Mouse (Mus musculus) heart, embryonic 10.5 days (tissue): ENCODE measurements around the gene Catsper4. TPM values are rescaled to one million over a fixed set of nuclear protein-coding genes. Genes with fewer than 3 reads are reported as not detected.
"Not testable (repeated sequence)": the region's sequence is repeated elsewhere in the genome, so short reads cannot be mapped to it uniquely, and the experiment has no call there.

Experiments used
- DNase-seq: peaks from one replicate; pipeline ENCODE4 v3.0.0-alpha.2; 2017; ENCODE audit warnings: low spot score
- H3K27ac ChIP-seq: fragments of 300-500 bp; sonication (generic); 2 replicates; pipeline ENCODE4 v1.5.1; 2016; ENCODE audit warnings: mild to moderate bottlenecking
- H3K27me3 ChIP-seq: fragments of 300-500 bp; sonication (generic); 2 replicates; pipeline ENCODE4 v1.6.1; 2016; ENCODE audit warnings: mild to moderate bottlenecking; ENCODE audit not compliant: poor library complexity, insufficient read depth, severe bottlenecking
- H3K36me3 ChIP-seq: fragments of 300-500 bp; sonication (generic); 2 replicates; pipeline ENCODE4 v1.6.1; 2016; ENCODE audit warnings: mild to moderate bottlenecking, moderate library complexity
- H3K4me1 ChIP-seq: fragments of 300-500 bp; sonication (generic); 2 replicates; pipeline ENCODE4 v1.6.1; 2016; ENCODE audit warnings: mild to moderate bottlenecking
- H3K4me3 ChIP-seq: fragments of 300-500 bp; sonication (generic); 2 replicates; pipeline ENCODE4 v1.5.1; 2016; ENCODE audit warnings: mild to moderate bottlenecking, moderate library complexity
- H3K9me3 ChIP-seq: fragments of 300-500 bp; sonication (generic); 2 replicates; pipeline ENCODE4 v1.6.1; 2016; ENCODE audit warnings: mild to moderate bottlenecking, moderate library complexity
- WGBS: fragments of 180-500 bp; shearing (Covaris S2); methylation state at CpG from one replicate; pipeline ENCODE4 v1.1.7; 2016; 5-methylcytosine and 5-hydroxymethylcytosine counted together
- polyA plus RNA-seq: library from polyadenylated mRNA; unstranded; fragments of >200 nt; fragmentation: Nextera tagmentation; extraction: Ambion mirVana; gene quantifications from 2 replicates; pipeline ENCODE4 v1.2.1, GENCODE M21; 2016

Catsper4 gene
- not detected in 2 replicates for polyA plus RNA-seq

GRCm38 (mm10) chr4:134227194-134227593 is at the start of gene Catsper4:
TSS of gene Catsper4 (minus strand) at chr4:134227383.
- no peak for DNase-seq
- WGBS, result 72% methylated on average over 8 of the region's 8 CpGs

GRCm38 (mm10) chr4:134273417-134274345 is 46.5 kb upstream of the Catsper4 start:
- Histone ChIP-seq H3K9me3 (no peaks in the 10 kb centered on the region), H3K4me1 (peaks cover 4% of the 10 kb centered on the region; the same call in 1 of the 2 replicates), H3K36me3 (peaks cover 28% of the 10 kb centered on the region), H3K4me3 (peak overlapping the region; percentile 52), H3K27ac (peak overlapping the region; percentile 77), H3K27me3 (no peaks in the 10 kb centered on the region)
- WGBS, result 2% methylated on average over 14 of the region's 14 CpGs
- peak; percentile 93 for DNase-seq

More at GRCm38 (mm10) chr4:134227194-134227593, at the start of gene Catsper4:
- H3K27me3 ChIP-seq, result peaks cover 8% of the 10 kb centered on the region
- no peak within 1 kb of the TSS for H3K27ac ChIP-seq
- peaks cover 10% of the 10 kb centered on the region for H3K4me1 ChIP-seq
- no peak within 1 kb of the TSS for H3K4me3 ChIP-seq
- no peaks in the 10 kb centered on the region for H3K9me3 ChIP-seq
- H3K36me3 ChIP-seq, result no peaks in the 10 kb centered on the region

- H3K27me3 ChIP-seq, result no peaks in the 10 kb centered on the region
- peaks cover 4% of the 10 kb centered on the region; the same call in 1 of the 2 replicates for H3K4me1 ChIP-seq
- peaks cover 20% of the 10 kb centered on the region for H3K36me3 ChIP-seq
- DNase-seq, result no peak
- peak overlapping the region; percentile 77 for H3K27ac ChIP-seq
- WGBS, result 19% methylated on average over 12 of the region's 13 CpGs
- peak overlapping the region; percentile 52 for H3K4me3 ChIP-seq
- H3K9me3 ChIP-seq, result no peaks in the 10 kb centered on the region
Measured at GRCm38 (mm10) chr4:134272731-134273416, 45.7 kb upstream of the Catsper4 start.

- Histone ChIP-seq H3K4me3 (no peak overlapping the region), H3K27me3 (no peaks in the 10 kb centered on the region), H3K27ac (no peak overlapping the region), H3K36me3 (peaks cover 11% of the 10 kb centered on the region; the same call in 1 of the 2 replicates), H3K9me3 (no peaks in the 10 kb centered on the region), H3K4me1 (peaks cover 4% of the 10 kb centered on the region; the same call in 1 of the 2 replicates)
- DNase-seq, result no peak
- WGBS, result 82% methylated on average over 7 of the region's 7 CpGs
Measured at GRCm38 (mm10) chr4:134271979-134272378, 44.8 kb upstream of the Catsper4 start.

GRCm38 (mm10) chr4:134269622-134270021 is 42.4 kb upstream of the Catsper4 start:
- not testable (repeated sequence) for H3K4me1 ChIP-seq

GRCm38 (mm10) chr4:134268102-134268655 is 41.0 kb upstream of the Catsper4 start:
- Histone ChIP-seq H3K27me3 (no peaks in the 10 kb centered on the region), H3K27ac (no peak overlapping the region), H3K4me1 (no peaks in the 10 kb centered on the region; the same call in 1 of the 2 replicates), H3K9me3 (no peaks in the 10 kb centered on the region; the same call in 1 of the 2 replicates), H3K4me3 (no peak overlapping the region), H3K36me3 (no peaks in the 10 kb centered on the region)
- 78% methylated on average over 19 of the region's 19 CpGs for WGBS
- no peak for DNase-seq

More at GRCm38 (mm10) chr4:134269622-134270021, 42.4 kb upstream of the Catsper4 start:
- not testable (repeated sequence) for H3K27ac ChIP-seq, H3K4me3 ChIP-seq, H3K9me3 ChIP-seq, H3K27me3 ChIP-seq, H3K36me3 ChIP-seq, DNase-seq

GRCm38 (mm10) chr4:134265860-134266585 is 38.8 kb upstream of the Catsper4 start:
- Histone ChIP-seq H3K27ac (no peak overlapping the region), H3K27me3 (no peaks in the 10 kb centered on the region), H3K4me3 (no peak overlapping the region), H3K4me1 (no peaks in the 10 kb centered on the region), H3K9me3 (no peaks in the 10 kb centered on the region; the same call in 1 of the 2 replicates), H3K36me3 (no peaks in the 10 kb centered on the region)
- 58% methylated on average over 9 of the region's 9 CpGs for WGBS
- no peak for DNase-seq

- no peaks in the 10 kb centered on the region for H3K27me3 ChIP-seq
- H3K9me3 ChIP-seq, result no peaks in the 10 kb centered on the region; the same call in 1 of the 2 replicates
- no peak overlapping the region for H3K4me3 ChIP-seq
- no peaks in the 10 kb centered on the region for H3K36me3 ChIP-seq
- DNase-seq, result no peak
- H3K27ac ChIP-seq, result no peak overlapping the region
- 32% methylated on average over 6 of the region's 6 CpGs for WGBS
- peaks cover 4% of the 10 kb centered on the region; the same call in 1 of the 2 replicates for H3K4me1 ChIP-seq
Measured at GRCm38 (mm10) chr4:134263191-134263590, 36.0 kb upstream of the Catsper4 start.

- H3K27ac ChIP-seq, result peak overlapping the region; percentile 33; the same call in 1 of the 2 replicates
- H3K36me3 ChIP-seq, result no peaks in the 10 kb centered on the region
- H3K4me3 ChIP-seq, result no peak overlapping the region
- no peak for DNase-seq
- peaks cover 9% of the 10 kb centered on the region; the same call in 1 of the 2 replicates for H3K27me3 ChIP-seq
- no peaks in the 10 kb centered on the region for H3K9me3 ChIP-seq
- peaks cover 50% of the 10 kb centered on the region for H3K4me1 ChIP-seq
- 62% methylated on average over 11 of the region's 11 CpGs for WGBS
Measured at GRCm38 (mm10) chr4:134258354-134258753, 31.2 kb upstream of the Catsper4 start.

- no peaks in the 10 kb centered on the region for H3K9me3 ChIP-seq
- 15% methylated on average over 10 of the region's 11 CpGs for WGBS
- H3K27me3 ChIP-seq, result peaks cover 16% of the 10 kb centered on the region
- H3K27ac ChIP-seq, result peak overlapping the region; percentile 85
- H3K36me3 ChIP-seq, result no peaks in the 10 kb centered on the region
- peaks cover 59% of the 10 kb centered on the region for H3K4me1 ChIP-seq
- no peak overlapping the region for H3K4me3 ChIP-seq
- DNase-seq, result no peak
Measured at GRCm38 (mm10) chr4:134257198-134258009, 30.2 kb upstream of the Catsper4 start.

GRCm38 (mm10) chr4:134256407-134257197 is 29.4 kb upstream of the Catsper4 start:
- no peak for DNase-seq
- Histone ChIP-seq H3K4me3 (peak overlapping the region; percentile 27), H3K27me3 (peaks cover 24% of the 10 kb centered on the region), H3K4me1 (peaks cover 67% of the 10 kb centered on the region), H3K27ac (peak overlapping the region; percentile 85), H3K36me3 (no peaks in the 10 kb centered on the region), H3K9me3 (no peaks in the 10 kb centered on the region)
- 4% methylated on average over 18 of the region's 19 CpGs for WGBS
